Mouse (Mus musculus): ENCODE data around the gene Ralgps1.

DNA sequence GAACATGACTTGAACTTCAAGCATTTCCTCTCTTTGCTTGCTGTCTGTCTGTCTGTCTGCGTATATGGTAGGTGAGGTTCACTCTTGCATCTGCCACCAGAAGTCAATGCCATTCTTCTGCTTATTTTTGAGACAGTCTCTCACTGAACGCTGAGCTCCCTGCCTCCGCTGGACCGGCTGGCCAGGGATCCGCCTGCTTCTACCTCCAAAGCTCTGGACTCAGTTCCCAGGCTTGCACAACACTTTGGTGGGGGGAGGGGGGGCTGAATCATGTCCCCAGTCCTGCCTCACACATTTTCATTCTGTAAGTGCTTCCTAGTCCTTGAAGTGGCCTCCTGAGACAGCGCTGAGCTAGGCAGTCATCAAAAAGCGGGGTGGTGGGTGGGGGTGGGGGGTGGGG lies 27.8 kb upstream of the Ralgps1 start:
- TF ChIP-seq CTCF (IDR thresholded peaks at IDR 0.05; ENCODE audit: borderline replicate concordance, insufficient read depth, low read depth, low read length) (no peak), POLR2A (IDR thresholded peaks at IDR 0.05; ENCODE audit: borderline replicate concordance, insufficient read depth, low read length) (no peak)

Data from cerebellum, adult 2 months (tissue).